Mouse (Mus musculus) embryonic facial prominence, embryonic 15.5 days (tissue): ENCODE measurements around the gene Mtor. TPM values are rescaled to one million over a fixed set of nuclear protein-coding genes. Genes with fewer than 3 reads are reported as not detected.

Experiments
- ATAC-seq: fragments of 200-750 bp; cut with Nextera tagmentation; 2 replicates; pipeline ENCODE4 v1.8.0; 2017; ENCODE audit warnings: low read depth, moderate TSS enrichment; ENCODE audit not compliant: insufficient number of reproducible peaks, low FRiP score, low TSS enrichment
- H3K27ac ChIP-seq: fragments of 300-500 bp; sonication (generic); replicated peaks from 2 replicates; pipeline ENCODE4 v1.5.1; 2015; ENCODE audit warnings: mild to moderate bottlenecking, inconsistent platforms
- H3K27me3 ChIP-seq: fragments of 300-500 bp; sonication (generic); 2 replicates; pipeline ENCODE4 v1.6.1; 2015; ENCODE audit warnings: inconsistent platforms
- H3K36me3 ChIP-seq: fragments of 300-500 bp; sonication (generic); 2 replicates; pipeline ENCODE4 v1.6.1; 2015; ENCODE audit warnings: mild to moderate bottlenecking, inconsistent platforms
- H3K4me1 ChIP-seq: fragments of 300-500 bp; sonication (generic); 2 replicates; pipeline ENCODE4 v1.6.1; 2015; ENCODE audit warnings: inconsistent platforms
- H3K4me2 ChIP-seq: fragments of 300-500 bp; sonication (generic); replicated peaks from 2 replicates; pipeline ENCODE4 v1.6.1; 2015; ENCODE audit warnings: mild to moderate bottlenecking, inconsistent platforms
- H3K4me3 ChIP-seq: fragments of 300-500 bp; sonication (generic); replicated peaks from 2 replicates; pipeline ENCODE4 v1.5.1; 2015; ENCODE audit warnings: mild to moderate bottlenecking, inconsistent platforms
- H3K9ac ChIP-seq: fragments of 300-500 bp; sonication (generic); 2 replicates; pipeline ENCODE4 v1.6.1; 2015; ENCODE audit warnings: inconsistent platforms
- H3K9me3 ChIP-seq: fragments of 300-500 bp; sonication (generic); replicated peaks from 2 replicates; pipeline ENCODE4 v1.6.1; 2016; ENCODE audit warnings: inconsistent platforms
- WGBS: fragments of 180-500 bp; shearing (Covaris S2); methylation state at CpG from one replicate; pipeline ENCODE4 v1.1.7; 2015; 5-methylcytosine and 5-hydroxymethylcytosine counted together
- polyA plus RNA-seq: library from polyadenylated mRNA; unstranded; fragments of >200 nt; fragmentation: Nextera tagmentation; extraction: Ambion mirVana; gene quantifications from 2 replicates; pipeline ENCODE4 v1.2.1, GENCODE M21; 2015

The Mtor gene
- polyA plus RNA-seq, 1 experiment from 2014 or later, result 14.9 TPM

- no peak overlapping the region for H3K9ac ChIP-seq
- 83% methylated on average over 2 of the region's 2 CpGs for WGBS
- H3K4me1 ChIP-seq, result 0 out of 2 replicates have a peak, but pooled peaks cover 8% of the 10 kb centered on the region
- H3K36me3 ChIP-seq, result peaks cover 66% of the 10 kb centered on the region
- no peak overlapping the region for H3K4me3 ChIP-seq
- no peak for ATAC-seq
- H3K9me3 ChIP-seq, result no peaks in the 10 kb centered on the region
- H3K4me2 ChIP-seq, result no peak overlapping the region
- no peak overlapping the region for H3K27ac ChIP-seq
- H3K27me3 ChIP-seq, result no peaks in the 10 kb centered on the region
These were observed 66.9 kb downstream of the Mtor start for GRCm38 (mm10) chr4:148515313-148515712.

- Histone ChIP-seq H3K27me3 (no peaks in the 10 kb centered on the region), H3K4me3 (no peak overlapping the region), H3K36me3 (peaks cover 74% of the 10 kb centered on the region), H3K9me3 (no peaks in the 10 kb centered on the region), H3K27ac (no peak overlapping the region), H3K4me2 (no peak overlapping the region), H3K4me1 (0 out of 2 replicates have a peak, but pooled peaks cover 4% of the 10 kb centered on the region), H3K9ac (no peak overlapping the region)
- ATAC-seq, result peak; percentile 40; the same call in 1 of the 2 replicates
- 50% methylated on average over 4 of the region's 4 CpGs for WGBS
These were observed 69.4 kb downstream of the Mtor start for GRCm38 (mm10) chr4:148517809-148518208.

DNA sequence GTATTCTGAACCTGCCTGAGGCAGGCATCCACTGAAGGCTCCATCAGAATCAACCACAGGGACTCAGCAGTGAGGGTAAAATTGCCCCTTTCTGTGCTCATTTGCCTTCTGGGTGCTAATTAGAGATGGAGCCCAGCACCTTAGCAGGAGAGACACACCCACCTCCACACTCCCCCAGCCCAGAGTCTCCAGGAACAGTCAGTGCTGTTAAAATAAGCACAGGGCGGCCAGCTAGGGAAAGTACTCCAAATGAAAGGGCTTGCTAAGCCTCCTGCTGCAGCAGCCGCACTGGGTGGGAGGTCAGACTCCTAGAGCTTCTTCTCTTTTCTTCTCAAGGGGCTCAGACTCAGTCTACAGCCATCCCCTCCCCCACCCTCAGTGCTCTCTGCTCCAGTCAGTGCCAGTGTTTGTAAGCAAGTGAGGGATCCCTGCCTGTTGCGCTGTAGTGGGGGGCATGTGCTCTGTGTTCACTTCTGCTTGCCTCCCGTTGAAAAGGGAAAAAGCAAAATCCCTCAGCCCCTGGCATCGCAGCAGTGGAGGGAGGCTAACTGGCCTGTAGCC, 69.9 kb downstream of the Mtor start:
- Histone ChIP-seq H3K9me3 (no peaks in the 10 kb centered on the region), H3K4me3 (no peak overlapping the region), H3K36me3 (peaks cover 75% of the 10 kb centered on the region), H3K4me1 (0 out of 2 replicates have a peak, but pooled peaks cover 4% of the 10 kb centered on the region), H3K27me3 (no peaks in the 10 kb centered on the region), H3K4me2 (no peak overlapping the region), H3K27ac (peak overlapping the region; percentile 44; the same call in 1 of the 2 replicates), H3K9ac (no peak overlapping the region)
- no peak; the same call in 1 of the 2 replicates for ATAC-seq
- WGBS, result 42% methylated on average over 5 of the region's 5 CpGs

- WGBS, result 69% methylated on average over 7 of the region's 7 CpGs
- no peak overlapping the region for H3K4me2 ChIP-seq
- peaks cover 86% of the 10 kb centered on the region for H3K36me3 ChIP-seq
- 0 out of 2 replicates have a peak, but pooled peaks cover 3% of the 10 kb centered on the region for H3K4me1 ChIP-seq
- no peaks in the 10 kb centered on the region for H3K9me3 ChIP-seq
- no peak overlapping the region for H3K27ac ChIP-seq
- H3K4me3 ChIP-seq, result no peak overlapping the region
- H3K27me3 ChIP-seq, result no peaks in the 10 kb centered on the region
- no peak overlapping the region for H3K9ac ChIP-seq
- no peak for ATAC-seq
These were observed 75.1 kb downstream of the Mtor start for GRCm38 (mm10) chr4:148523538-148523937.

DNA sequence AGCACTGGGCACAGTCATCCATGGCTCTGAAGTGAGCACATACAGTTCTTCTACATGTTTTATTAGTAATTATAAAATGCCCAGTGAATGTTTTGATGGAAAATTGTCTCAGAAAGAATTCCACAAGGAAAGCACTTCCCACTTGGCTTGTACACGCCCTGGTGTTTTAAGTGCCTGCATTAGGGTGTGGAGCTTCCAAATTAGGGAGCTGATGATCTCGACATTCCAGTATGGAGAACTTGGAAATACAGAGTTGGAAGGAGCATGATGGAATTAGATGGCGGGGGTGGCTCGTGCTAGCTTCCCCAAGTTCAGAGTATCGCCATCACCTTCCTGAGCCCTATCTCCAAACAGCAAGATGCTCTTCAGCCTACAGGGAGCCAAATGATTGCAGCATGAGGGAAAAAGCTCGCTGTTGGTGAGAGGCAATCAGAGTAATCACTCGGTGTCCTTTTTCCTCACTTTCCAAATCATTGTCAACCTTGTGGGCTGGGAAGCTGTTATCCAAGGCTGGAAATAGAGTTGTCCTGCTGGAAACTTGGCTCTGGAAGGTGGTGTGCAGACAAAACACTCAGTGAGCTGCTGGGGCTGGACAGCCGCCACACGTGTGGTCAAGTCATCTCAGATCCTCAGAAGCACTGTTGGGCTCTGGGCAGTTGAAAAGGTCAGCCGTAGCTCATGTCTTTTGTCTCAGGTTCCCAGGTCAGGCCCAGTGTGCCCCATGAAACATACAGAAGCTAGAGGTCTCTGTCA, 78.9 kb downstream of the Mtor start:
- ATAC-seq, result no peak
- no peaks in the 10 kb centered on the region for H3K27me3 ChIP-seq
- no peaks in the 10 kb centered on the region for H3K4me1 ChIP-seq
- 86% methylated on average over 10 of the region's 10 CpGs for WGBS
- H3K4me2 ChIP-seq, result no peak overlapping the region
- peaks cover 89% of the 10 kb centered on the region for H3K36me3 ChIP-seq
- 0 out of 2 replicates have a peak overlapping the region, but pooled peaks have one; percentile 11 for H3K27ac ChIP-seq
- no peaks in the 10 kb centered on the region for H3K9me3 ChIP-seq
- no peak overlapping the region for H3K9ac ChIP-seq
- no peak overlapping the region for H3K4me3 ChIP-seq

DNA sequence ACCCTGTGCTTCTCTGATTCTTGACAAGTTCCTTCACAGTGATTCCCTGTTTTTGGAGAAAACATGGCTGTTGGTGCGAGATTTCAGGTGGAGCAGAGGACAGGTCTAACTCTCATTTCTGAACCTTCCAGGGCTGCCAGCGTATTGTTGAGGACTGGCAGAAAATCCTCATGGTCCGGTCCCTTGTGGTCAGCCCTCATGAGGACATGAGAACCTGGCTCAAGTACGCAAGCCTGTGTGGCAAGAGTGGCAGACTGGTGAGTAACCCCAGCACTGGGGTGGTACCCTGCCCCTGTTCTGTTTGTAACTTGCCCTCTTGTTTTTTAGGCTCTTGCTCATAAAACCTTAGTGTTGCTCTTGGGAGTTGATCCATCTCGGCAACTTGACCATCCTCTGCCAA, 81.9 kb downstream of the Mtor start:
- ATAC-seq, result no peak
- Histone ChIP-seq H3K4me1 (no peaks in the 10 kb centered on the region), H3K36me3 (peaks cover 90% of the 10 kb centered on the region), H3K9ac (no peak overlapping the region), H3K27me3 (no peaks in the 10 kb centered on the region), H3K4me3 (no peak overlapping the region), H3K4me2 (no peak overlapping the region), H3K9me3 (no peaks in the 10 kb centered on the region), H3K27ac (no peak overlapping the region)
- 94% methylated on average over 5 of the region's 5 CpGs for WGBS

- no peak overlapping the region for H3K4me2 ChIP-seq
- no peak overlapping the region for H3K27ac ChIP-seq
- peaks cover 90% of the 10 kb centered on the region for H3K36me3 ChIP-seq
- no peak for ATAC-seq
- no peaks in the 10 kb centered on the region for H3K27me3 ChIP-seq
- no peak overlapping the region for H3K4me3 ChIP-seq
- H3K9me3 ChIP-seq, result no peaks in the 10 kb centered on the region
- WGBS, result 91% methylated on average over 6 of the region's 6 CpGs
- no peaks in the 10 kb centered on the region for H3K4me1 ChIP-seq
- no peak overlapping the region for H3K9ac ChIP-seq
These were observed 82.4 kb downstream of the Mtor start for GRCm38 (mm10) chr4:148530778-148531177.

DNA sequence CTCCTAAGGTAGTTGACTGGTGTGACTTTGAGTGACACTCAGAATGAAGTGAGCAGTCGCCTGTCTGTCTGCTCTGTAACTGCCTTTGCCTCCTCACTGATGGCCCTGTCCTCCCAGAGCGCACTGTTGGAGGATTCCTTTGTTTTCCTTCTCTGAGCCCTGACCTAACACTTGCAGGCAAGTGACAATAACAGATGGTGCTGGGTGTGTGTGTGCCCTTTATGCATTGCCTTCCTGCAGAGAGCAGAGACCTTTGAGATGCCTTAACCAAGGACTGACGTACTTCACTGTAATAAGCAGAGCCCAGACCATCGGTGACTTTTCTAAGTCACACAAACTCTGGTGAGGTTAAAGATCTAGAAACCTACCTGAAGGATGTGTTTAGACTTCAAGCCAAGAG, 82.9 kb downstream of the Mtor start:
- H3K4me2 ChIP-seq, result no peak overlapping the region
- H3K4me3 ChIP-seq, result no peak overlapping the region
- H3K27me3 ChIP-seq, result no peaks in the 10 kb centered on the region
- no peaks in the 10 kb centered on the region for H3K4me1 ChIP-seq
- no peak overlapping the region for H3K27ac ChIP-seq
- peaks cover 90% of the 10 kb centered on the region for H3K36me3 ChIP-seq
- H3K9ac ChIP-seq, result no peak overlapping the region
- no peak for ATAC-seq
- 77% methylated on average over 4 of the region's 4 CpGs for WGBS
- no peaks in the 10 kb centered on the region for H3K9me3 ChIP-seq

DNA sequence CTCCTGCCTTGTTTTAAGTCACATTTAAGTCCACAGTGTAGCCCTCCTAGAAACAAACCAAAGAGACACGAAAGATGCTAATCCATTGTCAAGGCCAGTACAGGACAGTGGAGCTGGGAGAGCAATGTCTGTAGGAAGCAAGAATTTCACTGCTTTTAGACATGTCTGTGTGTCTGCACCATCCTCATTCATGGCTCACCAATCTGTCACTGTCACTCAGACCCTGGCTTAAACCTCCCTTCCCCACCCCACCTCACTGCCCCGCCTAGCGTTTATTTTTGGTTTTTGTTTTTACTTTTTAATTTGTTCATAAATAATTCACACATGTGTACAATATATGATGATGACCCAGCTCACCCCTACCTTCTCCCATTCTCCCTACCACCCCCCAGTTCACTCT, 84.1 kb downstream of the Mtor start:
- H3K27me3 ChIP-seq, result no peaks in the 10 kb centered on the region
- no peak overlapping the region for H3K9ac ChIP-seq
- peaks cover 90% of the 10 kb centered on the region for H3K36me3 ChIP-seq
- H3K4me1 ChIP-seq, result no peaks in the 10 kb centered on the region
- ATAC-seq, result no peak
- WGBS, result 84% methylated on average over 3 of the region's 3 CpGs
- H3K4me3 ChIP-seq, result no peak overlapping the region
- no peaks in the 10 kb centered on the region for H3K9me3 ChIP-seq
- H3K4me2 ChIP-seq, result no peak overlapping the region
- H3K27ac ChIP-seq, result no peak overlapping the region

GRCm38 (mm10) chr4:148533613-148534328, 85.4 kb downstream of the Mtor start:
- Histone ChIP-seq H3K36me3 (peaks cover 93% of the 10 kb centered on the region), H3K4me3 (no peak overlapping the region), H3K27me3 (no peaks in the 10 kb centered on the region), H3K4me1 (no peaks in the 10 kb centered on the region), H3K27ac (no peak overlapping the region), H3K4me2 (no peak overlapping the region), H3K9ac (no peak overlapping the region), H3K9me3 (no peaks in the 10 kb centered on the region)
- WGBS, result 91% methylated on average over 12 of the region's 12 CpGs
- ATAC-seq, result 0 out of 2 replicates have a peak, but pooled peaks have one; percentile 9

GRCm38 (mm10) chr4:148535876-148536275, 87.5 kb downstream of the Mtor start:
- Histone ChIP-seq H3K27ac (no peak overlapping the region), H3K9ac (no peak overlapping the region), H3K27me3 (no peaks in the 10 kb centered on the region), H3K4me3 (no peak overlapping the region), H3K9me3 (no peaks in the 10 kb centered on the region), H3K4me1 (no peaks in the 10 kb centered on the region), H3K4me2 (no peak overlapping the region), H3K36me3 (peaks cover 98% of the 10 kb centered on the region)
- no peak for ATAC-seq
- 75% methylated on average over 3 of the region's 3 CpGs for WGBS
